Mouse (Mus musculus): ENCODE results near the gene E2f1.

GRCm38 (mm10) chr2:154615674-154616073 is 46.0 kb upstream of the E2f1 start:
- TF ChIP-seq CTCF (IDR thresholded peaks at IDR 0.05; ENCODE audit: insufficient read depth, low read length) (no peak), POLR2A (IDR thresholded peaks at IDR 0.05; ENCODE audit: borderline replicate concordance, extremely low read depth, low read depth, low read length) (no peak)
